Mouse (Mus musculus) gastrocnemius, postnatal 36 days (tissue): ENCODE measurements around the gene Gcsh. TPM values are rescaled to one million over a fixed set of nuclear protein-coding genes. Genes with fewer than 3 reads are reported as not detected.

Source experiments
- DNase-seq, 2 experiments: peaks; one replicate each; pipeline ENCODE4 v3.0.0; 2022
- intact Hi-C: fragments of 180-260 bp; cut with DNase I; formaldehyde crosslinking; loops from one replicate; pipeline ENCODE4 v1.15.1; 2025
- long read RNA-seq, 2 experiments: library from polyadenylated mRNA; stranded (forward); transcript quantifications; one replicate each; pipeline ENCODE4 v2.0.0; 2021
- total RNA-seq, 2 experiments: library from RNA; stranded (reverse); gene quantifications; 2 replicates each; pipeline ENCODE4 v1.2.3; 2021

The Gcsh gene
- 10 to 100 TPM; 35.7 to 39.4 TPM for total RNA-seq
- long read RNA-seq, experiment 1, transcript Gcsh-201 (5 exons, 1,443 nt), result major isoform, 61 of 69 reads
- long read RNA-seq, experiment 1, partial matches to known transcripts, result 5 of 69 reads
- long read RNA-seq, experiment 1, other reads (novel, unspliced or antisense), result 3 of 69 reads
- long read RNA-seq, experiment 2, transcript Gcsh-201 (5 exons, 1,443 nt), result major isoform, 96 of 102 reads
- long read RNA-seq, experiment 2, partial matches to known transcripts, result 1 of 102 reads
- long read RNA-seq, experiment 2, other reads (novel, unspliced or antisense), result 5 of 102 reads

GRCm38 (mm10) chr8:116993095-116993867 lies at the start of gene Gcsh:
Gene Gcsh (minus strand): TSS chr8:116993537.
- peak; percentile 97 to 100 for DNase-seq
- intact Hi-C loops, result no loop called here

DNA sequence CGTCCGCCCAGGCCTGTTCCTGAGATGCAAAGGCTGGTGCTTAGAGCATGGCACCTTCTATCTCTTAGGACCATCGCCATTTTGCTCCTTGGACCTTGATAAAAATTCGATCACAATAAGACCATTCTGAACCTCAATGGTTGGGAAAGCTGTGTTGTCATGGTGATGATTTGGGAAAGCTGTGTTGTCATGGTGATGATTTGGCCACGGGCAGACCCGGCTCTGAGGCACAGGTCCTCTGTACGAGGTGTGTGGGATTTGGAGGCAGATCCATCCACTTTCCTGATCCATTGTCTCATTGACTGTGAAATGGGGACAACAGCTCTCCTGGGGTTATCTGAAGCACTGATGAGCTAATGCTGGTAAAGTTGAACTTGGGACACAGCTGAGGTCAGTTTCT lies 46.5 kb upstream of the Gcsh start:
- intact Hi-C loops, result no loop called here
- DNase-seq, result no peak

DNA sequence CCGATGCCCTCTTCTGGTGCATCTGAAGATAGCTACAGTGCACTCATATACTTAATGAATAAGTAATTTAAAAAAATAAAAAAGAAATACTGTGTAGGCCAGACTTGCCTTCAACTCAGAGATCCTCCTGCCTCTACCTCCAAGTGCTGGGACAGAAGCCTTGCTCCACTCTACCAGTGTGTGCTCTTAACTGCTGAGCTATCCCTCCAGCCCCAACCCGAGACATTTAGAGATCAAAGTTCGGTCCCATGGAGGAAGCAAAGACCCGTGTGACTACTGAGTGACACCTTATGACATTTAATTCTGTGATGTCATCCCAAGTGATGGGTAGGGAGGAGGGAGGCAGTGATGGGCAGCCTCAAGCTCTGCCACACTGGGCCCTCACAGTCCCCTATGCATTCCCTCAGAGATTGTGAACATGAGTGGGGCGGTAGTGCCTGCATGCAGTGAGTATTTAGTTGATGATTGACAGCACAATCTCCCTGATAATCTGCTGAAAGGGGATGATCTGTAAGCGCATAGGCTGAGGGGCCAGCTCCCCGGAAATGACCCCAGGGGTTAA lies 44.1 kb upstream of the Gcsh start:
- DNase-seq, result no peak

DNA sequence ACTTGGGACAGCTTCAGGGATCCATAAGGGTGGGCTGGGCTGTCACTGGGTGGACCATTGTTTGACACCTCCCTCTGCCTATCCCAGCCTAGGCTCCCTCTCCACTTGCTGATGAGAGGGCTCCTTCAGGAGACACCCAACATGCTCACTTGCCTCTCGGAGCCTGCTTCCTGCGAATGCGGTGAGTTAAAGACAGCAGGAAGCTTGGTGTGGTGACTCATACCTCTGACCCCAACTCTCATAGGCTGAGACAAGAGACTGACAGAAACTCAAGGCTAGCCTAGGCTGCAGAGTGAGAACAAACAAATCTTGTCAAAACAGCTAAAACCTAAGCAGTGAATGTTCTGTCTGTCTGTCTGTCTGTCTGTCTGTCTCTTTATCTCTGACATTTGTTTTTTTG lies 40.1 kb upstream of the Gcsh start:
- intact Hi-C loops, result no loop called here
- no peak for DNase-seq

More for the DNA sequence above, 44.1 kb upstream of the Gcsh start:
- intact Hi-C loops, result no loop called here

GRCm38 (mm10) chr8:117032609-117033008 lies 39.3 kb upstream of the Gcsh start:
- intact Hi-C loops, result no loop called here
- DNase-seq, result no peak

DNA sequence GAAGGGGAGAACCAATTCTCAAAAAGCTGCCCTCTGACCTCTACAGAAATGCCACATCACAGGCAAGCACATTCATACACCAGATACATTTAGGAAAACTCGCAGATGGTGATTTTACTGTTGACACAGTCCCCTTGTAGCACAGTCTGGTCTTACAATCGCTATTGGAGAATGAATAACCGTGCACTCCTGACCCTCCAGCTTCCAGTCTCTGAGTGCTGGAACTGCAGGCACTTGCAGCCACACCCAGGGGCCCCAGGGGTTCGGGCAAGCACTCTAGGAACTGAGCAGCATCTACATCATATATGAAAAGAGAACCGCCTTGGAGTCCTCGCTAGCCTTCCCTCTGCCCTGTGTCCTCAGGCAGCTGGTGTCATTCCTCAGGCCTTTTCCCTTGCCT lies 38.1 kb upstream of the Gcsh start:
- intact Hi-C loops, result no loop called here
- DNase-seq, result no peak

DNA sequence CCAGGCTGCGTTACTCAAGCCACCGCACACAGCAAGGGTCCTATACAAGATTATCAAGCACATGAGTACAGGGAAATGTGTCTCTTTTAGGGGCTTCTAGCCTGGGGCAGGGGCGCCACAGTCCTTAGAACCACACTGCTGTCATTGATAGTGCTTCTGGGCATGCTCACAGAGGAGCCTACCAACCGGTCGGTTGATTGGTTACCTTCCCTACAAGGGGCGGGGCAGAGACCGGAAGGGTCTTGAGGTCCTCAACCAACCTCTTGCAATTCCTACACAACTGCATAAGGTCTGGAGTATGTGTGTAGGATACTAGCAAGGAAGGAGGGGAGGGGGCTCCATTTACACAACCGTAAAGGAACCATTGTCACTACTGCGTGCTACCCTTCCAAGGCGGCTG lies 35.3 kb upstream of the Gcsh start:
- no peak for DNase-seq
- intact Hi-C loops, result no loop called here

DNA sequence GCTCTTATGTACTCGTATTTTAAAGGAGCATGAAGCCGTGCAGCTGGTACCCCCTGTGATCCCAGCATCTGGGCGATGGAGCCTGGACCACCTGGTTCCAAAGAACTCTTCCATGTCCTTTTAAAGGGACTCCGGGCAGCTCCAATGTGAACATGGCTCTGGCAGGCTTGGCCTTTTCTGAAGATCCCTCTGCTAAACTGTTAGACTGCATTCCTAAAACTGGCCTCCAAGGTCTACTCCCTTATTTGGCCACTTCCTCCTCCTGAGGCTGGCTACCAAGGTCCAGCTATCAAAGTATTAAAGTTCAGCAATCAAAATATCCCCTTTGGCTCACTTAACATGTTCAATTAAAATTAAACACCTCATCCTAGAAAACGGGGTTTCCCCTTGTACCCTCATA lies 34.3 kb upstream of the Gcsh start:
- intact Hi-C loops, result no loop called here
- no peak for DNase-seq

GRCm38 (mm10) chr8:117022297-117022993 lies 29.1 kb upstream of the Gcsh start:
- intact Hi-C loops, result no loop called here
- no peak for DNase-seq

GRCm38 (mm10) chr8:117019323-117020275 lies 26.3 kb upstream of the Gcsh start:
- no peak for DNase-seq
- intact Hi-C loops, result no loop called here

- intact Hi-C loops, result no loop called here
- DNase-seq, result no peak
Observed at GRCm38 (mm10) chr8:117017896-117018295, 24.6 kb upstream of the Gcsh start.

- intact Hi-C loops, result no loop called here
- DNase-seq, result no peak
Observed at GRCm38 (mm10) chr8:117017006-117017405, 23.7 kb upstream of the Gcsh start.

GRCm38 (mm10) chr8:117015670-117016069 lies 22.3 kb upstream of the Gcsh start:
- intact Hi-C loops, result no loop called here
- no peak for DNase-seq

DNA sequence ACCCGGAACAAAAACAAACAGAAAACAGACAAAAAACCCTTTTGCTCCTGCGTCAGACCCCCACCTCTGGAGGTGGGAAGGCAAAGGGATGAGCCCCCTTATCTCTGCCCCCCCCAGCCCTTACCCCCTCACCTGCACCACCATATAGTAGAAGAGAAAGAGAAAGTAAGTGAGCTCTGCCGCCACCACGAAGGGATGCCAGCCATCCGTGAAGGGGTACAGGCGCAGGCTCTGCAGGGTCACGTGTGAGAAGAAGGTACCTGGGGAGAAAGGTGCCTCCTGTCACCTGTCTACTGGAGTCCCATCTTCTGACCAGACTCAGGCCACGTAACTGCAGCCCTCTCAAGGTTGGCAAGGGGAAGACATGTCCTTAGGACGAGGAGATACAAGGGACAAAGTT lies 18.0 kb upstream of the Gcsh start:
- intact Hi-C loops, result no loop called here

DNA sequence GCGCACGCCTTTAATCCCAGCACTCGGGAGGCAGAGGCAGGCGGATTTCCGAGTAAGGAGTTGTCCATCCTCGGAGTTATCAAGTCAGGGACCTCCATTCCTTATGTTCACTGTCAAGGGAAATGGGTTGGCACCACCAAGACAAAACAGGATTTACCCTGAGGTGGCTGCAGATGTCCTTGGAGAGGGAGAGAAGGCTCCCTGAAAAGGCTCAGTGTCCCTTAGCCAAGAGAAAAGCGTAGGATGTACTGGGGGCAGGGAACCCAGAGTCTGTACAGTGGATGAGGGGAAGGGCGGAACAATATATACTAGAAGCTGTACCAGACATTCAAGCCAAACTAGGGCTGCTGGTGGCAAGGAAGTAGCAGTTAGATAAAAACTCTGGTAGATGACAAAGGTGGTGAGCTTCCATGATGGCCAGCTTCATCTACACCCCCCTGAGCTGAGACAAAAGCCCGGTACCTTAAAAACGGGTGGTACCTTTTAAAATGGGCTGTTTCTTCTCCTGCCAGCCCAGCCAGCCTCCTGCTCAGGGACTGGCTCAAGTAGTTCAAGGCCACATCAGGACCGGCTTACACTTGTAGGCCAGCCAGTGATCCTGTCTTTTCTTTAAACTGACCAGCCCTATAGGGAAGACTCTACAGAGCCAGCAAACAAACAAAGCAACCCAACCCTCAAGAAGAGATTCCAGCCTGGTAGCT lies 829 bp upstream of the Gcsh start:
- DNase-seq, result no peak
- intact Hi-C loops, result no loop called here

More for the DNA sequence above, 18.0 kb upstream of the Gcsh start:
- DNase-seq, result no peak

GRCm38 (mm10) chr8:116992176-116992971 lies 963 bp downstream of the Gcsh start:
- DNase-seq, result no peak
- intact Hi-C loops, result no loop called here

- intact Hi-C loops, result no loop called here
- no peak for DNase-seq
Observed at GRCm38 (mm10) chr8:116991241-116991640, 2.1 kb downstream of the Gcsh start.

DNA sequence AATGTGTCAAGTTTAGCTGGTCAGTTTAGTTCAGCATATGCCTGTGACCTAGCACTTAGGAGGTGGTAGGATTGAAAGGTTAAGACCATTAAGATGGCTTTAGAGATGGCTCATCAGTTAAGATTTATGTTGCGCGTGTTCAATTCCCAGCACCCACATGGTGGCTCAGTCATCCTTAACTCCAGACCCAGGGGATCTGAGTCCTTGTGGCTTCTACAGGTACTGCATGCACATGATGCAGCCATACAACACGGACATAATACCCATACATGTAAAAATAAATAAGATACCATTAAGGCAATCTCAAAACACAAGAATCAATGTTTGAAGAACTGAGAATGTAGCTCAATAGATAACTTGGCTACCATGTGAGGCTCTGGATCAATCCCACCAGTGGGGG lies 3.5 kb downstream of the Gcsh start:
- intact Hi-C loops, result no loop called here
- no peak for DNase-seq

DNA sequence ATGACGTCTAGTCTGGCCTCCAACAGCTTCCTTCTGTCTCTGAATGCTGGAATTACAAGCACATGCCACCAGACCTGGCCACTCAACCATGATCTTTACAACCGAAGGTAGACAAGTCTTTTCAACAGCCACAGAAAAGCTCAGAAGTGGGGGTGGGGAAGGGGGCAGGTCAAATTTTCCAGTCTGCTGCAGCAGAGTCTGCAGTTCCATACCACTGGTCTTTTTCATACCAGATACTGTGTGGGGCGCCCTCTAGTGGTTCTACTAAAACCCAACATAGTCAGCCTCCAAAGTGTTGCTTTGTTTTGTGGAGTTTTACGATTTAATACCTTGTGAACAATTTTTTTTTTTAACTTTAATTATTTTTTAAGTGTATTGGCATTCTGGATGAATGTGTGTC lies 13.2 kb downstream of the Gcsh start:
- DNase-seq, result peak in 1 of 2 experiments; percentile 23
- intact Hi-C loops, result no loop called here
